Mouse (Mus musculus) CH12.LX (cell line): Measurements from ENCODE around the gene Ptdss2. TPM values are rescaled to one million over a fixed set of nuclear protein-coding genes. Genes with fewer than 3 reads are reported as not detected.

Source experiments
- DNase-seq: peaks from one replicate; pipeline ENCODE4 v3.0.0-alpha.2; 2013; ENCODE audit errors: extremely low read depth
- H3K27ac ChIP-seq: 2 replicates; pipeline ENCODE4 v1.5.1; 2012; ENCODE audit warnings: low read depth, mild to moderate bottlenecking, control low read depth, moderate library complexity; ENCODE audit not compliant: insufficient read depth
- H3K27me3 ChIP-seq: replicated peaks from 2 replicates; pipeline ENCODE3; 2012; ENCODE audit warnings: inconsistent platforms
- H3K36me3 ChIP-seq, 2 experiments: replicated peaks in 1 of 2; 2 replicates each; pipeline versions ENCODE3 to v1.6.1; 2012; ENCODE audit warnings: inconsistent platforms in 1 of 2, low read length in 1 of 2, mild to moderate bottlenecking in 1 of 2, mixed read lengths in 1 of 2, moderate library complexity in 1 of 2; ENCODE audit not compliant: control insufficient read depth in 1 of 2, insufficient read depth in 1 of 2
- H3K4me1 ChIP-seq, 2 experiments: 2 replicates each; pipeline ENCODE4 v1.6.1; 2012; ENCODE audit warnings: inconsistent platforms in 1 of 2, moderate library complexity in 1 of 2; ENCODE audit not compliant: insufficient read depth in 2 of 2, control insufficient read depth in 1 of 2
- H3K4me2 ChIP-seq: 2 replicates; pipeline ENCODE4 v1.6.1; 2012; ENCODE audit warnings: low read depth, mild to moderate bottlenecking, control low read depth; ENCODE audit not compliant: poor library complexity, insufficient read depth, severe bottlenecking
- H3K4me3 ChIP-seq, 3 experiments: fragments of 150-350 bp in 1 of 3; sonication (generic) in 1 of 3; replicated peaks in 1 of 3; 2 replicates each; pipeline versions ENCODE3 to v1.5.1; 2011 to 2012; ENCODE audit warnings: low read depth in 2 of 3, low read length in 2 of 3, mild to moderate bottlenecking in 2 of 3, moderate library complexity in 2 of 3, control low read depth in 1 of 3, improper control_type of control experiment in 1 of 3, inconsistent platforms in 1 of 3, mixed read lengths in 1 of 3; ENCODE audit not compliant: poor library complexity in 1 of 3
- H3K79me2 ChIP-seq: replicated peaks from 2 replicates; pipeline ENCODE4 v1.6.1; 2012; ENCODE audit warnings: mild to moderate bottlenecking, moderate library complexity; ENCODE audit not compliant: control insufficient read depth, poor library complexity, insufficient read depth, severe bottlenecking; ENCODE audit errors: extremely low read depth
- H3K9ac ChIP-seq: 2 replicates; pipeline ENCODE4 v1.6.1; 2012; ENCODE audit warnings: low read depth, mild to moderate bottlenecking, control low read depth, moderate library complexity; ENCODE audit not compliant: insufficient read depth
- H3K9me3 ChIP-seq: replicated peaks from 2 replicates; pipeline ENCODE3; 2012; ENCODE audit warnings: low read length, inconsistent platforms, mixed read lengths
- BHLHE40 ChIP-seq: IDR thresholded peaks from 2 replicates; pipeline ENCODE4 v1.6.1; 2011; ENCODE audit warnings: mild to moderate bottlenecking, low read depth, low read length, improper control_type of control experiment
- CHD1 ChIP-seq: IDR thresholded peaks from 2 replicates; pipeline ENCODE4 v1.6.1; 2012; ENCODE audit warnings: low read depth, low read length, improper control_type of control experiment, inconsistent platforms
- CHD2 ChIP-seq: IDR thresholded peaks from 2 replicates; pipeline ENCODE4 v1.6.1; 2011; ENCODE audit warnings: low read length, improper control_type of control experiment
- CTCF ChIP-seq, 2 experiments: IDR thresholded peaks in 1 of 2; conservative IDR thresholded peaks in 1 of 2; 2 replicates each; pipeline ENCODE4 v1.5.1; 2011 to 2012; ENCODE audit warnings: low read depth in 2 of 2, low read length in 2 of 2, improper control_type of control experiment in 1 of 2, inconsistent platforms in 1 of 2, mild to moderate bottlenecking in 1 of 2, moderate library complexity in 1 of 2
- E2F4 ChIP-seq: IDR thresholded peaks from 2 replicates; pipeline ENCODE4 v1.6.1; 2011; ENCODE audit warnings: low read depth, low read length, improper control_type of control experiment; ENCODE audit not compliant: insufficient replicate concordance
- ELF1 ChIP-seq: IDR thresholded peaks from 2 replicates; pipeline ENCODE4 v1.6.1; 2014; ENCODE audit warnings: low read depth, mild to moderate bottlenecking, inconsistent platforms, low read length, improper control_type of control experiment
- EP300 ChIP-seq: IDR thresholded peaks from 2 replicates; pipeline ENCODE4 v1.6.1; 2011; ENCODE audit warnings: low read length, improper control_type of control experiment
- ETS1 ChIP-seq: conservative IDR thresholded peaks from 2 replicates; pipeline ENCODE4 v1.6.1; 2012; ENCODE audit warnings: low read depth, mild to moderate bottlenecking, inconsistent platforms, low read length, improper control_type of control experiment, moderate library complexity
- HCFC1 ChIP-seq: IDR thresholded peaks from 2 replicates; pipeline ENCODE4 v1.6.1; 2012; ENCODE audit warnings: low read depth, mild to moderate bottlenecking, inconsistent platforms, low read length, improper control_type of control experiment
- IRF4 ChIP-seq: IDR thresholded peaks from 2 replicates; pipeline ENCODE4 v1.6.1; 2014; ENCODE audit warnings: low read depth, mild to moderate bottlenecking, inconsistent platforms, low read length, improper control_type of control experiment
- JUN ChIP-seq: IDR thresholded peaks from 2 replicates; pipeline ENCODE4 v1.6.1; 2011; ENCODE audit warnings: low read depth, mild to moderate bottlenecking, low read length, improper control_type of control experiment, moderate library complexity; ENCODE audit not compliant: insufficient read depth
- JUND ChIP-seq: conservative IDR thresholded peaks from 2 replicates; pipeline ENCODE4 v1.6.1; 2011; ENCODE audit warnings: low read depth, low read length, improper control_type of control experiment
- MAFK ChIP-seq: IDR thresholded peaks from 2 replicates; pipeline ENCODE4 v1.6.1; 2011; ENCODE audit warnings: low read length, improper control_type of control experiment; ENCODE audit not compliant: insufficient replicate concordance
- MAX ChIP-seq: IDR thresholded peaks from 2 replicates; pipeline ENCODE4 v1.6.1; 2011; ENCODE audit warnings: low read length, improper control_type of control experiment
- MAZ ChIP-seq: IDR thresholded peaks from 2 replicates; pipeline ENCODE4 v1.6.1; 2012; ENCODE audit warnings: low read depth, mild to moderate bottlenecking, inconsistent platforms, low read length, improper control_type of control experiment, moderate library complexity
- MEF2A ChIP-seq: IDR thresholded peaks from 2 replicates; pipeline ENCODE4 v1.6.1; 2014; ENCODE audit warnings: low read depth, mild to moderate bottlenecking, inconsistent platforms, low read length, improper control_type of control experiment, borderline replicate concordance
- MXI1 ChIP-seq: IDR thresholded peaks from 2 replicates; pipeline ENCODE4 v1.6.1; 2011; ENCODE audit warnings: mild to moderate bottlenecking, low read depth, low read length, improper control_type of control experiment
- MYC ChIP-seq: IDR thresholded peaks from 2 replicates; pipeline ENCODE4 v1.6.1; 2011; ENCODE audit warnings: low read depth, mild to moderate bottlenecking, improper control_type of control experiment, low read length
- NELFE ChIP-seq: IDR thresholded peaks from 2 replicates; pipeline ENCODE4 v1.6.1; 2011; ENCODE audit warnings: low read depth, low read length, improper control_type of control experiment
- NRF1 ChIP-seq: IDR thresholded peaks from 2 replicates; pipeline ENCODE4 v1.6.1; 2014; ENCODE audit warnings: low read depth, mild to moderate bottlenecking, inconsistent platforms, low read length, improper control_type of control experiment, moderate library complexity
- PAX5 ChIP-seq: IDR thresholded peaks from 2 replicates; pipeline ENCODE4 v1.6.1; 2012; ENCODE audit warnings: low read length, inconsistent platforms, mixed read lengths
- POLR2A ChIP-seq: IDR thresholded peaks from 2 replicates; pipeline ENCODE4 v1.6.1; 2011; ENCODE audit warnings: low read depth, mild to moderate bottlenecking, improper control_type of control experiment, low read length
- POLR2AphosphoS2 ChIP-seq: IDR thresholded peaks from 2 replicates; pipeline ENCODE4 v1.6.1; 2011; ENCODE audit warnings: low read depth, low read length, improper control_type of control experiment
- RCOR1 ChIP-seq: conservative IDR thresholded peaks from 2 replicates; pipeline ENCODE4 v1.6.1; 2012; ENCODE audit warnings: low read depth, mild to moderate bottlenecking, inconsistent platforms, low read length, improper control_type of control experiment
- SIN3A ChIP-seq: IDR thresholded peaks from 2 replicates; pipeline ENCODE4 v1.6.1; 2012; ENCODE audit warnings: low read length, improper control_type of control experiment, inconsistent platforms
- TBP ChIP-seq: conservative IDR thresholded peaks from 2 replicates; pipeline ENCODE4 v1.6.1; 2011; ENCODE audit warnings: low read depth, low read length, improper control_type of control experiment
- TCF12 ChIP-seq: IDR thresholded peaks from 2 replicates; pipeline ENCODE4 v1.6.1; 2014; ENCODE audit warnings: low read depth, mild to moderate bottlenecking, inconsistent platforms, low read length, improper control_type of control experiment
- UBTF ChIP-seq: IDR thresholded peaks from 2 replicates; pipeline ENCODE4 v1.6.1; 2012; ENCODE audit warnings: low read depth, mild to moderate bottlenecking, inconsistent platforms, low read length, improper control_type of control experiment, moderate library complexity
- USF1 ChIP-seq: IDR thresholded peaks from 2 replicates; pipeline ENCODE4 v1.6.1; 2014; ENCODE audit warnings: low read depth, mild to moderate bottlenecking, inconsistent platforms, low read length, improper control_type of control experiment
- USF2 ChIP-seq: conservative IDR thresholded peaks from 2 replicates; pipeline ENCODE4 v1.6.1; 2011; ENCODE audit warnings: low read depth, low read length, improper control_type of control experiment
- ZC3H11A ChIP-seq: IDR thresholded peaks from 2 replicates; pipeline ENCODE4 v1.6.1; 2012; ENCODE audit warnings: low read depth, mild to moderate bottlenecking, inconsistent platforms, low read length, improper control_type of control experiment
- ZKSCAN1 ChIP-seq: IDR thresholded peaks from 2 replicates; pipeline ENCODE4 v1.6.1; 2012; ENCODE audit warnings: low read depth, inconsistent platforms, low read length, improper control_type of control experiment, borderline replicate concordance
- ZMIZ1 ChIP-seq: IDR thresholded peaks from 2 replicates; pipeline ENCODE4 v1.6.1; 2012; ENCODE audit warnings: low read depth, mild to moderate bottlenecking, inconsistent platforms, low read length, improper control_type of control experiment
- ZNF384 ChIP-seq: IDR thresholded peaks from 2 replicates; pipeline ENCODE4 v1.6.1; 2012; ENCODE audit warnings: low read depth, low read length, improper control_type of control experiment, inconsistent platforms
- dilution Hi-C: fragments of 300-500 bp; cut with MboI; formaldehyde crosslinking; loops from 2 replicates; pipeline ENCODE4 v1.14.3; 2020; ENCODE audit warnings: low sequenced_read_pairs; ENCODE audit not compliant: extremely low pct_unique_long_range_greater_than_20kb, extremely low pct_ligation_motif_present
- in situ Hi-C: fragments of 300-500 bp; cut with MboI; formaldehyde crosslinking; loops from 3 replicates; pipeline ENCODE4 v1.14.3; 2019; ENCODE audit warnings: low sequenced_read_pairs, low pct_ligation_motif_present, low pct_unique_long_range_greater_than_20kb, mixed read lengths
- polyA plus RNA-seq: library from polyadenylated mRNA; unstranded; fragments of >175 nt; gene quantifications from 2 replicates; pipeline ENCODE4 v1.2.1, GENCODE M21; 2012; ENCODE audit warnings: low read depth; ENCODE audit not compliant: insufficient read length
- total RNA-seq, 2 experiments: library from RNA; depleted of rRNA; stranded (reverse); fragments of 300-350 nt in 1 of 2; fragments of >200 nt in 1 of 2; gene quantifications; 2 replicates each; pipeline ENCODE4 v1.2.3; 2012 to 2014

Gene Ptdss2
- total and polyA plus RNA-seq, 3 experiments, result 2.9 to 22.9 (median 12.0) TPM

DNA sequence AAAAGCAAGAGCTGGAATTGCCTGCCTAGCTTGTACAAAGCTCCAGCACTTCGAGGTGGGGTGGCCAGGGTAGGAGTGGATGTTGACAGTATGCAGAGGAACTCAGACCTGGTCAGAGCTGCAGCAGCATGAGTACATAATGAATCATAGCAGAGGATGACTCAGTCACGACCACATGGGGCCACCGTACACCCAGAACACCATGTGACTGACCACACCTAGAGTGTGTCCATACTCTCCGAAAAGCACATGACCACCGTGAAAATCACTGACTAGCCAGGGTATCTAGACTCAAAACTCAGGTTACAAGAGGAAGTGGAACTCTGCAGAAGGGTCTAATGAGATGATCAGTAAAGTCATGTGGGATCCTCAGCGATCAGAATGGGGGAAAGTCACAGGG lies 42.7 kb downstream of the Ptdss2 start:
- peaks cover 44 to 68% of the 10 kb centered on the region in 2 experiments for H3K36me3 ChIP-seq
- no peaks in the 10 kb centered on the region for H3K27me3 ChIP-seq
- peaks cover 11% of the 10 kb centered on the region for H3K79me2 ChIP-seq
- H3K4me2 ChIP-seq, result peak overlapping the region; percentile 79
- dilution Hi-C loops, result no loop called here
- no peak overlapping the region for H3K4me3 ChIP-seq
- TF ChIP-seq UBTF (no peak), EP300 (peak; percentile 79), CTCF (conservative IDR thresholded peaks at IDR 0.05 in 1 of 2, IDR thresholded peaks at IDR 0.05 in 1 of 2; ENCODE audit: low read depth in 2 of 2, low read length in 2 of 2) (no peak), ETS1 (peak; percentile 91), BHLHE40 (peak; percentile 97), E2F4 (0 out of 2 replicates have a peak, but pooled peaks have one; percentile 51), JUN (peak; percentile 72), TCF12 (peak; percentile 80), SIN3A (peak; percentile 97), ELF1 (peak; percentile 59; the same call in 1 of the 2 replicates), MAX (peak; percentile 98), PAX5 (no peak), NRF1 (no peak; the same call in 1 of the 2 replicates), RCOR1 (0 out of 2 replicates have a peak, but pooled peaks have one; percentile 54), IRF4 (peak; percentile 89), ZMIZ1 (no peak), CHD2 (peak; percentile 49; the same call in 1 of the 2 replicates), NELFE (0 out of 2 replicates have a peak, but pooled peaks have one; percentile 46), MAFK (peak; percentile 57; the same call in 1 of the 2 replicates), TBP (0 out of 2 replicates have a peak, but pooled peaks have one; percentile 19), ZKSCAN1 (no peak), MAZ (0 out of 2 replicates have a peak, but pooled peaks have one; percentile 33), POLR2A (no peak), JUND (peak; percentile 88), USF1 (peak; percentile 87), CHD1 (no peak), HCFC1 (peak; percentile 71), MEF2A (peak; percentile 57; the same call in 1 of the 2 replicates), USF2 (peak; percentile 80), ZNF384 (no peak), MYC (peak; percentile 99), POLR2AphosphoS2 (peak; percentile 55; the same call in 1 of the 2 replicates), ZC3H11A (no peak), MXI1 (peak; percentile 97)
- in situ Hi-C loops, result loop anchor here (5.0 kb wide), 2 partner anchors 33 to 68 kb away; no protein-coding TSS in a partner anchor
- H3K9me3 ChIP-seq, result no peaks in the 10 kb centered on the region
- H3K4me1 ChIP-seq, result peaks cover 27 to 53% of the 10 kb centered on the region in 2 experiments
- DNase-seq, result peak; percentile 81
- peak overlapping the region; percentile 94 for H3K27ac ChIP-seq
- peak overlapping the region; percentile 45 for H3K9ac ChIP-seq
